Mouse (Mus musculus): Measurements from ENCODE around the gene Atp8b2. TPM values are rescaled to one million over a fixed set of nuclear protein-coding genes. Genes with fewer than 3 reads are reported as not detected.

Gene Atp8b2
- polyA plus RNA-seq, 1 experiment: 17.7 TPM

DNA sequence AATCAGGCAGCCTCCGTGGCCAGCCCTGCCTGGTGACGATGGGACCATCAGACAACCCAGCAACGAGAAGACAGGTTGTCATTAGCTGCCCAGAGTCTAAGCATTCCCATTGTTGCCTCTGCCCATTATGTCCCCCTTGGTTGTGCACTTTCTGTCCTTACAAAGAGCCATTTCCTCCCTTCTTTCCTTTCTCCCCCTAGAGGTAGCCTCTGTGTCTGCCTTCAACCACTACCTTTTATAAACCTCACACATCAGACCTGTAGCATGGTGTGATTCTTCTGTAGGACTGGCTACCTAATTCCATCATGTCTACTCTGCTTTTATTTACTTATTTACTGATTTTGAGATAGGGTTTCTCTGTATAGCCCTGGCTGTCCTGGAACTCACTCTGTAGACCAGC, 23.9 kb upstream of the Atp8b2 start:
- no peak overlapping the region for H3K27ac ChIP-seq (ENCODE audit: insufficient read depth, low read depth, low read length)
- no peak for TF ChIP-seq POLR2A (IDR thresholded peaks at IDR 0.05; ENCODE audit: borderline replicate concordance, low read depth, low read length)
- no peak for TF ChIP-seq CTCF (IDR thresholded peaks at IDR 0.05; ENCODE audit: low read depth, low read length)
- H3K4me1 ChIP-seq (ENCODE audit: control insufficient read depth, insufficient read depth, low read length): peaks cover 18% of the 10 kb centered on the region
- no peak overlapping the region for H3K4me3 ChIP-seq (ENCODE audit: insufficient read depth, low read length)

DNA sequence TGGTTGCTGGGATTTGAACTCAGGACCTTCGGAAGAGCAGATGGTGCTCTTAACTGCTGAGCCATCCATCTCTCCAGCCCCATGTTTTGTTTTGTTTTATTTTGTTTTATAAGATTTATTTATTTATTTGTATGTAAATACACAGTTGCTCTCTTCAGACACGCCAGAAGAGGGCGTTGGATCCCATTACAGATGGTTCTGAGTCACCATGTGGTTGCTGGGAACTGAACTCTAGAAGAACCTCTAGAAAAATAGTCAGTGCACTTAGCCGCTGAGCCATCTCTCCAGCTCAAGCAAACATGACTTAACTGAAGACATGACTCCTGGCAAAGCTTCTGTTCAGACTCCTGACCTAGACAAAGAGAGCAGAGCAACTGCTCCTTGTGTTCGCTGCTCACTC, 19.1 kb upstream of the Atp8b2 start:
- Histone ChIP-seq H3K4me1 (ENCODE audit: control insufficient read depth, insufficient read depth, low read length) (peaks cover 10% of the 10 kb centered on the region), H3K4me3 (ENCODE audit: insufficient read depth, low read length) (no peak overlapping the region), H3K27ac (ENCODE audit: insufficient read depth, low read depth, low read length) (no peak overlapping the region)
- TF ChIP-seq POLR2A (IDR thresholded peaks at IDR 0.05; ENCODE audit: borderline replicate concordance, low read depth, low read length) (no peak), CTCF (IDR thresholded peaks at IDR 0.05; ENCODE audit: low read depth, low read length) (no peak)

DNA sequence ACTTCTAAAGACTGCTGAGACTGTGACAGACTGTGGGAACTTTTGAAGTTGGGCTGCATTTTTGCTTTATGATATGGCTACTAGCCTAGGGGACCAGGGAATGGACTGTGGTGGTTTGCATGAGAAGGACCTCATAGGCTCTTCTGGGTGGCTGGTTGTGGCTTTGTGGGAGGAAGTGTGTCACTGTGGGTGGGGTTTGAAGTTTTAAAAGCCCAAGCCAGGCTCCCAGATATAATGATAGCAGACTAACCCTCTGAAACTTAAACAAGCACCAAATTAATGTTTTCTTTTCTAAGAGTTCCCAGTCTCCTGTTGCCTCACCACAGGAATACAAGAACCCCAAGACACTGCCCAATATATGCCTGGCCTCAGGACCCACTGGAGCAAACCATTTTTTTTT, 13.6 kb upstream of the Atp8b2 start:
- H3K4me1 ChIP-seq (ENCODE audit: control insufficient read depth, insufficient read depth, low read length): peaks cover 11% of the 10 kb centered on the region
- TF ChIP-seq POLR2A (IDR thresholded peaks at IDR 0.05; ENCODE audit: borderline replicate concordance, low read depth, low read length): no peak
- TF ChIP-seq CTCF (IDR thresholded peaks at IDR 0.05; ENCODE audit: low read depth, low read length): no peak
- H3K27ac ChIP-seq (ENCODE audit: insufficient read depth, low read depth, low read length): no peak overlapping the region
- no peak overlapping the region for H3K4me3 ChIP-seq (ENCODE audit: insufficient read depth, low read length)

DNA sequence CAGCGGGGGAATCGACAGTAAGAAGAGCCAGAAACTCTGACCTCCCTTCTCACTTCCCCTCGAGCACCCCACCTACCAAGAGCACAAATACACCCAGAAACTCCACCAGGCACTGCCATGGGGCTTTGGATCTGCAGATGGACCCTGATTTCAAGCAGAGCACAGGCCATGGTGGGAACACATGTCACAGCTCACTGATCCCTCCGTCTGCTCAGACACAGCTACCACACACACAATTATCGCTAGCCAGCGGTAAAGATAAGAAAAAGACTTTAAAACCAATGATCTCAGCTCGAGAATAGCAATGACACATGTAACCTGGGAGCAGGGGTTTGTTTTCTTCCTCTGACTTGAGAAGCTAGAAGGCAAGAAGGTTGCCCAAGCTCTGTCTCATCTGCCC, 5.2 kb upstream of the Atp8b2 start:
- no peak overlapping the region for H3K4me3 ChIP-seq (ENCODE audit: insufficient read depth, low read length)
- no peak for TF ChIP-seq CTCF (IDR thresholded peaks at IDR 0.05; ENCODE audit: low read depth, low read length)
- no peak for TF ChIP-seq POLR2A (IDR thresholded peaks at IDR 0.05; ENCODE audit: borderline replicate concordance, low read depth, low read length)
- no peak overlapping the region for H3K27ac ChIP-seq (ENCODE audit: insufficient read depth, low read depth, low read length)
- peaks cover 16% of the 10 kb centered on the region for H3K4me1 ChIP-seq (ENCODE audit: control insufficient read depth, insufficient read depth, low read length)

DNA sequence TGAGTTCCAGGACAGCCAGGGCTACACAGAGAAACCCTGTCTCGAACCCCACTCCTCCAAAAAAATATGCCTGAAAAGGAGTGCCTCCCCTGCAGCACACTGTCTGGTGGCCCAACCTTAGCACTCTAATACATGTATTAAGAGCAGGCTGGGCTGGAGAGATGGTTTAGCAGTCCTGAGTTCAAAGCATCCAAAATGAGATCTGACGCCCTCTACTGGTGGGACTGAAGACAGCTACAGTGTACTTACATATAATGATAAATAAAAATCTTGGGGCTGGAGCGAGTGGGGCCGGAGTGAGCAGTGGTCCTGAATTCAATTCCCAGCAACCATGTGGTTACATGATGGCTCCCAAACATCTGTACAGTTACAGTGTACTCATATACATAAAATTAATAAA, 3.6 kb upstream of the Atp8b2 start:
- H3K27ac ChIP-seq (ENCODE audit: insufficient read depth, low read depth, low read length): no peak overlapping the region
- no peak overlapping the region for H3K4me3 ChIP-seq (ENCODE audit: insufficient read depth, low read length)
- no peak for TF ChIP-seq POLR2A (IDR thresholded peaks at IDR 0.05; ENCODE audit: borderline replicate concordance, low read depth, low read length)
- TF ChIP-seq CTCF (IDR thresholded peaks at IDR 0.05; ENCODE audit: low read depth, low read length): peak; percentile 73
- peaks cover 14% of the 10 kb centered on the region for H3K4me1 ChIP-seq (ENCODE audit: control insufficient read depth, insufficient read depth, low read length)

DNA sequence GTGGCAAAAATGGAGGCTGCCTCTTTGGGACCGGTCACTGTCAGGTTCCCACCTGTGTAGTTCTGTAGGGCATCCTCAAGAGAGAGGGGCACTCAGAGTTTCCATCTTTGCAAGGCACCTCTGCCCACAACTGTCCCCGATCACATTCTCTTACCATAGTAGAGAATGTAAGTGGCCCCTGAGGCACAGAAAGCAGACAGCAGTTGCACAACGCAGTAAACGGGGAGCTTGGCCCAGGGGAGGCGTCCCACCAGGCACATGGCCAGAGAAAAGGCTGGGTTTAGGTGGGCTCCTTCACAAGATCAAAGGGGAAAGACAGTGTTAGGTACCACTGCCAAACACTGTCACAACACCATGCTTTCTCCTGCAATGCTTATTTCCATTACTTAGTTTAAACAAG, 2.7 kb upstream of the Atp8b2 start:
- Histone ChIP-seq H3K27ac (ENCODE audit: insufficient read depth, low read depth, low read length) (no peak overlapping the region), H3K4me1 (ENCODE audit: control insufficient read depth, insufficient read depth, low read length) (peaks cover 18% of the 10 kb centered on the region), H3K4me3 (ENCODE audit: insufficient read depth, low read length) (no peak overlapping the region)
- TF ChIP-seq POLR2A (IDR thresholded peaks at IDR 0.05; ENCODE audit: borderline replicate concordance, low read depth, low read length) (no peak), CTCF (IDR thresholded peaks at IDR 0.05; ENCODE audit: low read depth, low read length) (no peak)

DNA sequence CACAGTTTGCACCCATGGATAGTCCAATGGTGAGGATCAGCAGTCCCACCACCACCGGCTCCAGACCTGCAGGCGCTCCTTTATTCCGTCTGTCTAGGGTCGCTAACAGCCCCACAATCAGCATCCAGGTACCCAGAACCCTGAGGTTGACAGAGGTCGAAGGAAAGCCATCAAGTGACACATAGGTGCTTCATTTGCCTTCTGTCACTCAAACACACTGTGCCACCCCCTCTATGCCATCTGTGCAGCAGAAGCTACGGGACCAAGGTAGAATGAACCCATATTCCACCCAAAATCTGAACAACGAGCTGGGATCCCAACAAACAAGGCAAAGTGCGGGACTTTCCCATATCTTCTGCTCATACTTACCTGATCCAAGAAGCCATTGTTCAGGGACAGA, 2.2 kb upstream of the Atp8b2 start:
- Histone ChIP-seq H3K27ac (ENCODE audit: insufficient read depth, low read depth, low read length) (no peak overlapping the region), H3K4me3 (ENCODE audit: insufficient read depth, low read length) (no peak overlapping the region), H3K4me1 (ENCODE audit: control insufficient read depth, insufficient read depth, low read length) (peaks cover 22% of the 10 kb centered on the region)
- no peak for TF ChIP-seq CTCF (IDR thresholded peaks at IDR 0.05; ENCODE audit: low read depth, low read length)
- TF ChIP-seq POLR2A (IDR thresholded peaks at IDR 0.05; ENCODE audit: borderline replicate concordance, low read depth, low read length): no peak

DNA sequence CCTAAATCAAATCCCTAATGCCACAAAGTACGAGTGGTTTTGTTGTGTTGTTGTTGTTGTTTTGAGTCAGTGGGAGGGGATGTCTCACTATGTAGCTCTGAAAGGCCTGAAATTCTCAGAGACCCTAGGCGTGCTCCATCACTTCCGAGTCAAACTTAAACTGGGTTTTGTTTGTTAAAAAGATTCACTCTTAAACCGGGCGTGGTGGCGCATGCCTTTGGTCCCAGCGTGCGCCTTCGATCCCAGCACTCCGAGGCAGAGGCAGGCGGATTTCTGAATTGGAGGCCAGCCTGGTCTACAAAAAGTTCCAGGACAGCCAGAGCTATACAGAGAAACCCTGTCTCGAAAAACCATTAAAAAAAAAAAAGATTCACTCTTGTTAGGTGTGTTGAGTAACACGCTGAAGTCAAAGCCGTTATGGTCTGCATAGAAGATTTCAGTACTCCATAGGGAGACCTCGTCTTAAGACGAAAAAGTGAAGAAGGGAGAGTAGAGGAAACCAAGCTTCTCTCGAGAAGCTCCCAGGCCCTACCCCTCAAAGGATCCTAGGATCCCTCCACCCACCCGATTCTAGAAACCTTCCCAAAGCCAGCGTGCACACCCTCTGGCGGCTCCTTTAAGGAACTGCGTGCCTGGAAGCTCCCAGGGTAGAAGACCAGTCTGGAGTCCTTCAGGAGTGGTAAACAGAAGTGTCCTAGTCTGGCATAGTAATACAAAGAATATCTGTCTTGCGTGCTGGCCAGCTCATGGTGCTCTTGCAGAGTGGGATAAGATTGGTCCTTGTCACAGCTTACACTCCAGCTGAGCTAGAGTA, 825 bp upstream of the Atp8b2 start:
- TF ChIP-seq POLR2A (IDR thresholded peaks at IDR 0.05; ENCODE audit: borderline replicate concordance, low read depth, low read length) (no peak), CTCF (IDR thresholded peaks at IDR 0.05; ENCODE audit: low read depth, low read length) (peak; percentile 39)
- Histone ChIP-seq H3K27ac (ENCODE audit: insufficient read depth, low read depth, low read length) (peak overlapping the region; percentile 65), H3K4me1 (ENCODE audit: control insufficient read depth, insufficient read depth, low read length) (peaks cover 31% of the 10 kb centered on the region), H3K4me3 (ENCODE audit: insufficient read depth, low read length) (peak overlapping the region; percentile 88)

DNA sequence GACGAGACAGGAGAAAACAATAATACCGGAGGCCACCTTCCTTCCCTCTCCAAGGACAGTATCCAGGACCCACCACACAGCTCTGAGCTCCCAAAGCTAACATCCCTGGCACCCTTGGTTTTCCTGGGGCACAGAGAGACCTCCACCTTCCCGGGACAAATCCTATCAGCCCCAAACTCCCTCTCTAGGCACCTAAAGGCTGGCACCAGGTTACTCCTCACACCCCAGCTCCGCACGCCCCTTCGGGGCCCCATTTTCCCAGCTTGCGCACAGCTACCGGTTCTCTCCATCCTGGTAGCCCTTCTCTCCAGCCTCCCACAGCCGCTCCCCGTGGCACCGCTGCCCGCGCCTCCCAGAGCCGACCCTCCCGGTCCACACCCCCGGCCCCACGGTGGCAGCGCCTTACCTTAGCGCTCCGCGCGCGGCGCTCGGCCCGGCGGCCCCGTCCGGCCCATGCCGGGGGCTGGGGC, 522 bp downstream of the Atp8b2 start:
- peaks cover 35% of the 10 kb centered on the region for H3K4me1 ChIP-seq (ENCODE audit: control insufficient read depth, insufficient read depth, low read length)
- H3K4me3 ChIP-seq (ENCODE audit: insufficient read depth, low read length): peak overlapping the region; percentile 88
- H3K27ac ChIP-seq (ENCODE audit: insufficient read depth, low read depth, low read length): peak overlapping the region; percentile 26
- TF ChIP-seq POLR2A (IDR thresholded peaks at IDR 0.05; ENCODE audit: borderline replicate concordance, low read depth, low read length) (no peak), CTCF (IDR thresholded peaks at IDR 0.05; ENCODE audit: low read depth, low read length) (no peak)

DNA sequence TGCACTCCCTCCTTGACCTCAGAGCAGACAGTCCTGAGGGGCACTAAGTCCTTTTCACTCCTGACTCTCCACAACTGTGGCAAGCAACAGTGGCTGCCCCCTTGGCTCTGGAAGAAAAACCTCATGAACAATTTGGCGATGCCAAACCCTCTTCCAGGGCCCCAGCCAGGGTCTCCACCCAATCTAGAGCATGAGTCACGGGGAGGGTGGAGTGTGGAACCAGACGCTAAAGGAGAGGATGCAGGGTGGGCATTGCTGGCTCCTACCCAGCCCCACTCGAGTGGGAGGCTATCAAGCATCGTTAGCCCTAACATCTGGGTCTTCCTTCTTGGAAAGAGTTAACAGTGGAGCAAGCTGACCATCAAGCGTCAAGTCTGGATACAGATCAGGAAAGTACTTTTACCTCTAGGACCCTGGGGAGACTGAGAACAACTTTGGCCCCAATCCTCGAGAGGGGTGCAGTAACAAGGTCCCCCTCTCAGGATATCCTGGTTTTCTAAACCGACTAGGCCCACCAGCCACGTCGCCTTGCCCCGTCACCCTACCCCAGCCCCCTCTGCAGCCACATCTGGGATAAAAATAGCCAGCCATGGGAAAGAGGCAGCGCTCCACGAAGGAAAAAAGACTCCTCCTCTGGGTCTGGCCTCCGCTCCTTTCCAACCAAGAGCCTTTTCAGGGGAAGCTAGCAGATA, 1.1 kb downstream of the Atp8b2 start:
- H3K4me3 ChIP-seq (ENCODE audit: insufficient read depth, low read length): peak overlapping the region; percentile 88
- no peak for TF ChIP-seq POLR2A (IDR thresholded peaks at IDR 0.05; ENCODE audit: borderline replicate concordance, low read depth, low read length)
- no peak for TF ChIP-seq CTCF (IDR thresholded peaks at IDR 0.05; ENCODE audit: low read depth, low read length)
- H3K27ac ChIP-seq (ENCODE audit: insufficient read depth, low read depth, low read length): peak overlapping the region; percentile 26
- peaks cover 35% of the 10 kb centered on the region for H3K4me1 ChIP-seq (ENCODE audit: control insufficient read depth, insufficient read depth, low read length)

Measured in bone marrow macrophage, adult 2 months (primary cell).